In the genomic region with DNA sequence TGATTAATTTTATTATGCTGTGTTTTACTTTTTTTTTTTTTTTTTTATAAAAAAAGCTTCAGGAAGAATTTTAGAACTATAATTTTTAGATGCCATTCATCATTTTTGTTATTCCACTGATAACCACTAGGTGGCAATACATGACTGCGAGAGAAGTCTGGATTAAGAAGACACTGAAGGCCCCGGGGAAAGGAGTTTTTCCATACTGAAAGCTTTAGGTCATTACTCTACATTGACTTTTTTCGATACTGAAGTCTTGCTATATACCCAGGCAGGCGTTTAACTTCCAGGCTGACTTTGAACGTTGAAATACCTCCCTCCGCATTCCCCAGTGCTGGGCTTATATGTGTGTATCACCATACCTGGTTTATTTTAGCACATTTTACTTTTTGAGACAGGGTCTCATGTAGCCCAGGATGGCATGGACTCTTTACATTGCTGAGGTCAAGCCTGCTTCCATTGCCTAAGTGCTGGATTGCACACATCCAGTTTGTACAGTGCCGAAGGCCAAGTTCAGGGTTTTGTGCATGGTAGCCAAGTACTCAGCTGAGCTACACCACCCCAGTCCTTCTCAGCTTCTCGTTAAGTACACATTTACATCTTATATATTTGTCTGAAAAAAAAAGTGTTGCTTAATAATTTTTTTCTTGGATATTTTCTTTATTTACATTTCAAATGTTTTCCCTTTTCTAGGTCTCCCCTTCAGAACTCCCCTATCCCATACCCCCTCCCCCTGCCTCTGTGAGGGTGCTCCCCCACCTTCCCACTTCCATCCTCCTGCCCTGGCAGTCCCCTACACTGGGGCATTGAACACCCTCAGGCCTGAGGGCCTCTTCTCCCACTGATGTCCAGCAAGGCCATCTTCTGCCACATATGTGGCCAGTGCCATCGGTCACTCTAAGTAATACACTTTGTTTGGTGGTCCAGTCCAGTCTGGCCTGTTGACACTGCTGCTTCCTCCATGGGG, we compare ENCODE assay signal across 8 mouse cellular contexts. TPM values are rescaled to one million over a fixed set of nuclear protein-coding genes. Genes with fewer than 3 reads are reported as not detected.
DNase-seq lines count a peak whose midpoint lies in the region; ATAC-seq lines count a peak whose summit lies in the region.

No protein-coding gene starts in this region.

- ATAC-seq in forebrain, embryonic 16.5 days, result peak; percentile 49
- ATAC-seq in megakaryocyte-erythroid progenitor cell, adult 5-6 weeks (replicated peaks; ENCODE audit: low FRiP score, low TSS enrichment, poor library complexity, severe bottlenecking), result peak; percentile 34; the same call in 1 of the 2 replicates
- ATAC-seq in kidney, embryonic 14.5 days (ENCODE audit: low FRiP score, low TSS enrichment), result no peak

- H3K9ac ChIP-seq in forebrain, embryonic 16.5 days (replicated peaks; ENCODE audit: low read depth, low read length), result no peak overlapping the region
- H3K9ac ChIP-seq in kidney, embryonic 14.5 days (ENCODE audit: low read depth, low read length), result no peak overlapping the region

- H3K27ac ChIP-seq in forebrain, embryonic 16.5 days (ENCODE audit: low read length), result no peak overlapping the region
- no peak overlapping the region for H3K27ac ChIP-seq in kidney, embryonic 14.5 days (ENCODE audit: low read depth, low read length)

- H3K36me3 ChIP-seq in forebrain, embryonic 16.5 days (ENCODE audit: control insufficient read depth, insufficient read depth), result no peaks in the 10 kb centered on the region; the same call in 1 of the 2 replicates
- peaks cover 38% of the 10 kb centered on the region for H3K36me3 ChIP-seq in kidney, embryonic 14.5 days (ENCODE audit: control insufficient read depth, insufficient read depth, low read length)

- H3K4me1 ChIP-seq in forebrain, embryonic 16.5 days (replicated peaks; ENCODE audit: control insufficient read depth, insufficient read depth, low read length), result no peaks in the 10 kb centered on the region
- H3K4me1 ChIP-seq in kidney, embryonic 14.5 days (ENCODE audit: control insufficient read depth, insufficient read depth, low read length), result no peaks in the 10 kb centered on the region

- no peak overlapping the region for H3K4me2 ChIP-seq in forebrain, embryonic 16.5 days (ENCODE audit: low read length)
- H3K4me2 ChIP-seq in kidney, embryonic 14.5 days (replicated peaks; ENCODE audit: low read depth, low read length), result no peak overlapping the region

- 52% methylated on average over 9 of the region's 9 CpGs for WGBS in forebrain, embryonic 16.5 days
- WGBS in kidney, embryonic 14.5 days, result 52% methylated on average over 9 of the region's 9 CpGs

- H3K27me3 ChIP-seq in forebrain, embryonic 16.5 days (replicated peaks; ENCODE audit: control insufficient read depth, insufficient read depth, low read length), result no peaks in the 10 kb centered on the region
- no peaks in the 10 kb centered on the region for H3K27me3 ChIP-seq in kidney, embryonic 14.5 days (ENCODE audit: control insufficient read depth, insufficient read depth, low read length)

- no peaks in the 10 kb centered on the region for H3K9me3 ChIP-seq in forebrain, embryonic 16.5 days (ENCODE audit: control insufficient read depth, low read length)
- no peaks in the 10 kb centered on the region for H3K9me3 ChIP-seq in kidney, embryonic 14.5 days (ENCODE audit: control insufficient read depth, low read length)

- DNase-seq in gastrocnemius, adult 18-20 months (ENCODE audit: low spot score), result peak; percentile 26
- DNase-seq in gastrocnemius, postnatal 25 days, result no peak
- peak; percentile 67 for DNase-seq in thymus, postnatal 0 days (ENCODE audit: low spot score)
- DNase-seq in thymus, postnatal 4 days, result no peak
- DNase-seq in urinary bladder, adult 18-20 months (ENCODE audit: low spot score in 2 of 2), result no peak

- no peak overlapping the region for H3K4me3 ChIP-seq in forebrain, embryonic 16.5 days (replicated peaks; ENCODE audit: low read length)
- H3K4me3 ChIP-seq in kidney, embryonic 14.5 days (ENCODE audit: low read length), result no peak overlapping the region

RNA-seq across cellular contexts. Expression of a gene that starts 15.7 kb away (rescaled TPM):
- 10 to 100 TPM; 35.0 to 36.0 TPM for total RNA-seq in gastrocnemius, adult 18-20 months (2021)
- 10 to 100 TPM; 30.4 to 31.2 TPM for total RNA-seq in gastrocnemius, postnatal 25 days (2021)
- polyA plus RNA-seq in thymus, postnatal 0 days (2015; fragmentation: Nextera tagmentation; extraction: Ambion mirVana), result 13.9 and 15.5 TPM in 2 replicates
- 20.5 and 25.4 TPM in 2 replicates for polyA plus RNA-seq in forebrain, embryonic 16.5 days (2015; fragmentation: Nextera tagmentation; extraction: Ambion mirVana)
- 15.8 and 19.6 TPM in 2 replicates for total RNA-seq in megakaryocyte-erythroid progenitor cell, adult 5-6 weeks (2014; fragmentation: Nextera tagmentation)
- total RNA-seq in megakaryocyte-erythroid progenitor cell, adult 5-6 weeks (2017), result 20.2 and 34.2 TPM in 2 replicates
- polyA plus RNA-seq in kidney, embryonic 14.5 days (2014; fragmentation: Nextera tagmentation; extraction: Ambion mirVana), result 16.3 and 26.5 TPM in 2 replicates

RNA-seq across cellular contexts. Expression of a gene that starts 32.1 kb away (rescaled TPM):
- 10 to 100 TPM; 15.1 to 15.7 TPM for total RNA-seq in gastrocnemius, adult 18-20 months (2021)
- total RNA-seq in gastrocnemius, postnatal 25 days (2021), result 10 to 100 TPM; 19.2 to 23.5 TPM
- polyA plus RNA-seq in thymus, postnatal 0 days (2015; fragmentation: Nextera tagmentation; extraction: Ambion mirVana), result 3.0 and 4.0 TPM in 2 replicates
- 0.21 TPM in 1 of 2 replicates, not detected in the other for polyA plus RNA-seq in forebrain, embryonic 16.5 days (2015; fragmentation: Nextera tagmentation; extraction: Ambion mirVana)
- total RNA-seq in megakaryocyte-erythroid progenitor cell, adult 5-6 weeks (2014; fragmentation: Nextera tagmentation), result not detected in 2 replicates
- not detected in 2 replicates for total RNA-seq in megakaryocyte-erythroid progenitor cell, adult 5-6 weeks (2017)
- polyA plus RNA-seq in kidney, embryonic 14.5 days (2014; fragmentation: Nextera tagmentation; extraction: Ambion mirVana), result 0.46 TPM in 1 of 2 replicates, not detected in the other

Comparison
In these comparisons a context has a peak if more than half of its experiments do, and no peak if none do; other contexts are left out.
1. DNase-seq: peak in gastrocnemius, adult 18-20 months (single experiment) and thymus, postnatal 0 days (single experiment); none in gastrocnemius, postnatal 25 days (single experiment), thymus, postnatal 4 days (single experiment) and urinary bladder, adult 18-20 months (0 of 2).
2. RNA of a gene that starts 32.1 kb away (total RNA-seq): 19.2 to 23.5 TPM in gastrocnemius, postnatal 25 days and 15.1 to 15.7 TPM in gastrocnemius, adult 18-20 months; not detected in megakaryocyte-erythroid progenitor cell, adult 5-6 weeks; every median in the first group is over 10 times any median in the second.